Mouse (Mus musculus) embryonic facial prominence, embryonic 12.5 days (tissue): ENCODE measurements around the gene Pdcd11. TPM values are rescaled to one million over a fixed set of nuclear protein-coding genes. Genes with fewer than 3 reads are reported as not detected.

Source experiments
- ATAC-seq: fragments of 200-750 bp; cut with Nextera tagmentation; 2 replicates; pipeline ENCODE4 v1.8.0; 2017; ENCODE audit not compliant: insufficient number of reproducible peaks, insufficient read depth, low FRiP score, low TSS enrichment
- H3K27ac ChIP-seq: fragments of 300-500 bp; sonication (generic); 2 replicates; pipeline ENCODE4 v1.5.1; 2016; ENCODE audit warnings: mild to moderate bottlenecking
- H3K27me3 ChIP-seq: fragments of 300-500 bp; sonication (generic); 2 replicates; pipeline ENCODE4 v1.6.1; 2016; ENCODE audit warnings: mild to moderate bottlenecking, moderate library complexity
- H3K36me3 ChIP-seq: fragments of 300-500 bp; sonication (generic); 2 replicates; pipeline ENCODE4 v1.6.1; 2016; ENCODE audit warnings: mild to moderate bottlenecking
- H3K4me1 ChIP-seq: fragments of 300-500 bp; sonication (generic); 2 replicates; pipeline ENCODE4 v1.6.1; 2016
- H3K4me2 ChIP-seq: fragments of 300-500 bp; sonication (generic); replicated peaks from 2 replicates; pipeline ENCODE4 v1.6.1; 2016; ENCODE audit warnings: mild to moderate bottlenecking, moderate library complexity
- H3K4me3 ChIP-seq: fragments of 300-500 bp; sonication (generic); 2 replicates; pipeline ENCODE4 v1.5.1; 2016; ENCODE audit warnings: mild to moderate bottlenecking
- H3K9ac ChIP-seq: fragments of 300-500 bp; sonication (generic); 2 replicates; pipeline ENCODE4 v1.6.1; 2016; ENCODE audit warnings: mild to moderate bottlenecking, moderate library complexity
- H3K9me3 ChIP-seq: fragments of 300-500 bp; sonication (generic); 2 replicates; pipeline ENCODE4 v1.6.1; 2016; ENCODE audit warnings: mild to moderate bottlenecking, moderate library complexity
- WGBS: fragments of 180-500 bp; shearing (Covaris S2); methylation state at CpG from one replicate; pipeline ENCODE4 v1.1.7; 2016; 5-methylcytosine and 5-hydroxymethylcytosine counted together
- polyA plus RNA-seq: library from polyadenylated mRNA; unstranded; fragments of >200 nt; fragmentation: Nextera tagmentation; extraction: Ambion mirVana; gene quantifications from 2 replicates; pipeline ENCODE4 v1.2.1, GENCODE M21; 2016

Pdcd11 gene
- polyA plus RNA-seq, 1 experiment from 2014 or later = 14.0 TPM

- 11% methylated on average over 49 of the region's 49 CpGs for WGBS
- peaks cover 6% of the 10 kb centered on the region; the same call in 1 of the 2 replicates for H3K4me1 ChIP-seq
- peak within 1 kb of the TSS; percentile 87 for H3K27ac ChIP-seq
- H3K4me2 ChIP-seq = peak within 1 kb of the TSS; percentile 62
- no peaks in the 10 kb centered on the region for H3K9me3 ChIP-seq
- no peaks in the 10 kb centered on the region for H3K27me3 ChIP-seq
- H3K4me3 ChIP-seq = peak within 1 kb of the TSS; percentile 98
- H3K36me3 ChIP-seq = peaks cover 16% of the 10 kb centered on the region
- H3K9ac ChIP-seq = peak within 1 kb of the TSS; percentile 91
- ATAC-seq = peak; percentile 61; the same call in 1 of the 2 replicates
Measured at GRCm38 (mm10) chr19:47067096-47067882, 23.3 kb upstream of the Pdcd11 start, which contains the start of gene Taf5. Gene Taf5, plus strand, starts transcription at chr19:47067746.

GRCm38 (mm10) chr19:47067924-47068611 is 22.5 kb upstream of the Pdcd11 start:
- Histone ChIP-seq H3K9me3 (no peaks in the 10 kb centered on the region), H3K27me3 (no peaks in the 10 kb centered on the region), H3K36me3 (peaks cover 24% of the 10 kb centered on the region), H3K9ac (peak overlapping the region; percentile 91), H3K4me3 (peak overlapping the region; percentile 98), H3K4me2 (peak overlapping the region; percentile 62), H3K4me1 (peaks cover 6% of the 10 kb centered on the region; the same call in 1 of the 2 replicates), H3K27ac (peak overlapping the region; percentile 87)
- under 1% methylated on average over 70 of the region's 72 CpGs for WGBS
- peak; percentile 93 for ATAC-seq

GRCm38 (mm10) chr19:47088226-47088625 is 2.3 kb upstream of the Pdcd11 start:
- no peak overlapping the region for H3K9ac ChIP-seq
- no peak for ATAC-seq
- WGBS = 91% methylated on average over 3 of the region's 3 CpGs

GRCm38 (mm10) chr19:47089718-47090525 is 646 bp upstream of the Pdcd11 start:
- 2% methylated on average over 36 of the region's 36 CpGs for WGBS
- H3K4me3 ChIP-seq = peak overlapping the region; percentile 98
- H3K27me3 ChIP-seq = no peaks in the 10 kb centered on the region
- peak; percentile 68; the same call in 1 of the 2 replicates for ATAC-seq
- no peaks in the 10 kb centered on the region for H3K9me3 ChIP-seq
- peak overlapping the region; percentile 77 for H3K4me2 ChIP-seq
- peaks cover 11% of the 10 kb centered on the region for H3K4me1 ChIP-seq
- H3K9ac ChIP-seq = peak overlapping the region; percentile 94
- H3K36me3 ChIP-seq = peaks cover 29% of the 10 kb centered on the region
- peak overlapping the region; percentile 81 for H3K27ac ChIP-seq

More at GRCm38 (mm10) chr19:47088226-47088625, 2.3 kb upstream of the Pdcd11 start:
- no peak overlapping the region for H3K4me3 ChIP-seq
- peaks cover 11% of the 10 kb centered on the region for H3K4me1 ChIP-seq
- no peak overlapping the region for H3K27ac ChIP-seq
- H3K9me3 ChIP-seq = no peaks in the 10 kb centered on the region
- no peaks in the 10 kb centered on the region for H3K27me3 ChIP-seq
- peaks cover 32% of the 10 kb centered on the region for H3K36me3 ChIP-seq
- H3K4me2 ChIP-seq = no peak overlapping the region

GRCm38 (mm10) chr19:47101080-47101479 is 10.5 kb downstream of the Pdcd11 start:
- H3K4me2 ChIP-seq = no peak overlapping the region

GRCm38 (mm10) chr19:47104641-47105271 is 14.2 kb downstream of the Pdcd11 start:
- ATAC-seq = no peak
- 95% methylated on average over 9 of the region's 9 CpGs for WGBS
- no peak overlapping the region for H3K9ac ChIP-seq
- H3K27ac ChIP-seq = no peak overlapping the region
- H3K9me3 ChIP-seq = no peaks in the 10 kb centered on the region
- no peak overlapping the region for H3K4me2 ChIP-seq
- no peak overlapping the region for H3K4me3 ChIP-seq
- no peaks in the 10 kb centered on the region for H3K27me3 ChIP-seq
- peaks cover 98% of the 10 kb centered on the region for H3K36me3 ChIP-seq
- H3K4me1 ChIP-seq = no peaks in the 10 kb centered on the region

More at GRCm38 (mm10) chr19:47101080-47101479, 10.5 kb downstream of the Pdcd11 start:
- H3K36me3 ChIP-seq = peaks cover 98% of the 10 kb centered on the region
- no peak for ATAC-seq
- WGBS = 89% methylated on average over 5 of the region's 5 CpGs
- H3K4me3 ChIP-seq = no peak overlapping the region
- no peaks in the 10 kb centered on the region for H3K27me3 ChIP-seq
- no peak overlapping the region for H3K27ac ChIP-seq
- H3K9me3 ChIP-seq = no peaks in the 10 kb centered on the region
- H3K9ac ChIP-seq = no peak overlapping the region
- no peaks in the 10 kb centered on the region for H3K4me1 ChIP-seq

GRCm38 (mm10) chr19:47118634-47119033 is 28.1 kb downstream of the Pdcd11 start:
- Histone ChIP-seq H3K9ac (no peak overlapping the region), H3K9me3 (no peaks in the 10 kb centered on the region), H3K4me3 (no peak overlapping the region), H3K4me2 (no peak overlapping the region), H3K4me1 (no peaks in the 10 kb centered on the region), H3K27me3 (no peaks in the 10 kb centered on the region), H3K36me3 (peaks cover 65% of the 10 kb centered on the region), H3K27ac (no peak overlapping the region)
- ATAC-seq = no peak
- 78% methylated on average over 2 of the region's 2 CpGs for WGBS

- Histone ChIP-seq H3K9me3 (no peaks in the 10 kb centered on the region), H3K9ac (no peak overlapping the region), H3K27ac (no peak overlapping the region), H3K36me3 (peaks cover 55% of the 10 kb centered on the region), H3K4me3 (no peak overlapping the region), H3K4me1 (no peaks in the 10 kb centered on the region), H3K27me3 (no peaks in the 10 kb centered on the region), H3K4me2 (no peak overlapping the region)
- ATAC-seq = no peak
- WGBS = 43% methylated on average over 4 of the region's 4 CpGs
Measured at GRCm38 (mm10) chr19:47121054-47121453, 30.5 kb downstream of the Pdcd11 start.

GRCm38 (mm10) chr19:47122802-47123201 is 32.2 kb downstream of the Pdcd11 start:
- Histone ChIP-seq H3K9me3 (no peaks in the 10 kb centered on the region), H3K9ac (no peak overlapping the region), H3K27ac (no peak overlapping the region), H3K27me3 (no peaks in the 10 kb centered on the region), H3K4me2 (no peak overlapping the region), H3K36me3 (peaks cover 57% of the 10 kb centered on the region), H3K4me1 (no peaks in the 10 kb centered on the region), H3K4me3 (no peak overlapping the region)
- 18% methylated on average over 2 of the region's 2 CpGs for WGBS
- no peak for ATAC-seq

GRCm38 (mm10) chr19:47128164-47128563 is 37.6 kb downstream of the Pdcd11 start:
- Histone ChIP-seq H3K27ac (no peak overlapping the region), H3K9ac (no peak overlapping the region), H3K4me3 (no peak overlapping the region), H3K27me3 (no peaks in the 10 kb centered on the region), H3K4me2 (no peak overlapping the region), H3K9me3 (no peaks in the 10 kb centered on the region), H3K4me1 (no peaks in the 10 kb centered on the region), H3K36me3 (peaks cover 75% of the 10 kb centered on the region)
- WGBS = 93% methylated on average over 10 of the region's 10 CpGs
- ATAC-seq = no peak

GRCm38 (mm10) chr19:47128835-47129234 is 38.3 kb downstream of the Pdcd11 start:
- H3K4me1 ChIP-seq = no peaks in the 10 kb centered on the region
- H3K27ac ChIP-seq = no peak overlapping the region
- H3K4me2 ChIP-seq = no peak overlapping the region
- no peak for ATAC-seq
- no peaks in the 10 kb centered on the region for H3K9me3 ChIP-seq
- peaks cover 79% of the 10 kb centered on the region for H3K36me3 ChIP-seq
- WGBS = 89% methylated on average over 11 of the region's 11 CpGs
- no peaks in the 10 kb centered on the region for H3K27me3 ChIP-seq
- H3K4me3 ChIP-seq = no peak overlapping the region
- no peak overlapping the region for H3K9ac ChIP-seq
